Mouse (Mus musculus) stomach, embryonic 14.5 days (tissue): ENCODE measurements around the gene Lcn4. TPM values are rescaled to one million over a fixed set of nuclear protein-coding genes. Genes with fewer than 3 reads are reported as not detected.

Experiments
- ATAC-seq: fragments of 200-750 bp; cut with Nextera tagmentation; 2 replicates; pipeline ENCODE4 v1.8.0; 2017; ENCODE audit warnings: low read depth, moderate TSS enrichment; ENCODE audit not compliant: insufficient number of reproducible peaks, insufficient read depth, low FRiP score
- H3K27ac ChIP-seq: fragments of 300-500 bp; sonication (generic); 2 replicates; pipeline ENCODE4 v1.5.1; 2014; ENCODE audit warnings: mild to moderate bottlenecking, low read length, moderate library complexity, mixed read lengths
- H3K27me3 ChIP-seq: fragments of 300-500 bp; sonication (generic); 2 replicates; pipeline ENCODE4 v1.6.1; 2014; ENCODE audit warnings: low read length, control low read depth, mixed read lengths; ENCODE audit not compliant: control insufficient read depth, insufficient read depth
- H3K36me3 ChIP-seq: fragments of 300-500 bp; sonication (generic); 2 replicates; pipeline ENCODE4 v1.6.1; 2014; ENCODE audit warnings: mild to moderate bottlenecking, control low read depth, low read length, moderate library complexity, mixed read lengths; ENCODE audit not compliant: control insufficient read depth, insufficient read depth
- H3K4me1 ChIP-seq: fragments of 300-500 bp; sonication (generic); 2 replicates; pipeline ENCODE4 v1.6.1; 2014; ENCODE audit warnings: low read length, control low read depth, mixed read lengths; ENCODE audit not compliant: control insufficient read depth, insufficient read depth
- H3K4me2 ChIP-seq: fragments of 300-500 bp; sonication (generic); replicated peaks from 2 replicates; pipeline ENCODE4 v1.6.1; 2014; ENCODE audit warnings: low read depth, low read length, control low read depth
- H3K4me3 ChIP-seq: fragments of 300-500 bp; sonication (generic); 2 replicates; pipeline ENCODE4 v1.5.1; 2014; ENCODE audit warnings: low read depth, low read length, control low read depth
- H3K9ac ChIP-seq: fragments of 300-500 bp; sonication (generic); replicated peaks from 2 replicates; pipeline ENCODE4 v1.6.1; 2014; ENCODE audit warnings: low read depth, mild to moderate bottlenecking, control low read depth, low read length, moderate library complexity, mixed read lengths
- H3K9me3 ChIP-seq: fragments of 300-500 bp; sonication (generic); 2 replicates; pipeline ENCODE4 v1.6.1; 2016; ENCODE audit warnings: low read depth, low read length, control low read depth; ENCODE audit not compliant: control insufficient read depth
- WGBS: fragments of 180-500 bp; shearing (Covaris S2); extraction: QIAGEN DNeasy Blood & Tissue Kit; methylation state at CpG from one replicate; pipeline ENCODE4 v1.1.7; 2014; 5-methylcytosine and 5-hydroxymethylcytosine counted together
- polyA plus RNA-seq: library from polyadenylated mRNA; unstranded; fragments of >200 nt; fragmentation: Nextera tagmentation; extraction: Ambion mirVana; gene quantifications from 2 replicates; pipeline ENCODE4 v1.2.1, GENCODE M21; 2014

Gene Lcn4
- polyA plus RNA-seq, 1 experiment from 2014 or later = not detected

GRCm38 (mm10) chr2:26657426-26657825, 13.7 kb downstream of the Lcn4 start:
- WGBS = 85% methylated on average over 2 of the region's 2 CpGs
- Histone ChIP-seq H3K27ac (no peak overlapping the region), H3K9ac (no peak overlapping the region), H3K9me3 (no peaks in the 10 kb centered on the region), H3K27me3 (no peaks in the 10 kb centered on the region), H3K4me2 (no peak overlapping the region), H3K36me3 (no peaks in the 10 kb centered on the region), H3K4me1 (peaks cover 3% of the 10 kb centered on the region; the same call in 1 of the 2 replicates), H3K4me3 (no peak overlapping the region)
- ATAC-seq = no peak

DNA sequence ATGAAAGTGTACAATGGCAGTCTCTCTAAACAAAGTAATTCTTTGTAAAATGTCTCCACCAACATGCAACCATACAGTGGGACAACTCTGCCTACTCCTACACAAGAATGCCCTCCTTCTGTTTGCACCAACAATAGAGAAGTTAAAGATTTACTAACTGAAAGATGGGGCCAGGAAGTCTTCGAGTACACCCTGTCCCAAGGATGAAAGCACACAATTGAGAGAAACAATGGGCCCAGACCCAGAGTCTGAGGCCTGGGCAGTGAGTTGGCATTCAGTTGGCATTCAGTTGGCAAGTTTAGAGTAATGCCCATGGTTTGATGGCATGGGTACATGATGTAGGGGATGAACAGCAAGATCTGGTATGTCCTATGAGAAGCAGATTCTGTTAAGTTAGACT, 16.4 kb downstream of the Lcn4 start:
- 46% methylated on average over 1 of the region's 1 CpGs for WGBS
- no peaks in the 10 kb centered on the region for H3K4me1 ChIP-seq
- no peak overlapping the region for H3K27ac ChIP-seq
- no peaks in the 10 kb centered on the region for H3K36me3 ChIP-seq
- no peak overlapping the region for H3K4me2 ChIP-seq
- no peak overlapping the region for H3K9ac ChIP-seq
- H3K4me3 ChIP-seq = no peak overlapping the region
- no peaks in the 10 kb centered on the region for H3K9me3 ChIP-seq
- no peak for ATAC-seq
- H3K27me3 ChIP-seq = no peaks in the 10 kb centered on the region

- peak; percentile 95 for ATAC-seq
- H3K27me3 ChIP-seq = no peaks in the 10 kb centered on the region
- H3K27ac ChIP-seq = no peak overlapping the region
- H3K4me2 ChIP-seq = no peak overlapping the region
- 25% methylated on average over 3 of the region's 3 CpGs for WGBS
- no peak overlapping the region for H3K9ac ChIP-seq
- H3K4me3 ChIP-seq = no peak overlapping the region
- H3K9me3 ChIP-seq = no peaks in the 10 kb centered on the region
- H3K4me1 ChIP-seq = no peaks in the 10 kb centered on the region
- H3K36me3 ChIP-seq = no peaks in the 10 kb centered on the region
These were observed 24.3 kb downstream of the Lcn4 start for GRCm38 (mm10) chr2:26646643-26647293.

DNA sequence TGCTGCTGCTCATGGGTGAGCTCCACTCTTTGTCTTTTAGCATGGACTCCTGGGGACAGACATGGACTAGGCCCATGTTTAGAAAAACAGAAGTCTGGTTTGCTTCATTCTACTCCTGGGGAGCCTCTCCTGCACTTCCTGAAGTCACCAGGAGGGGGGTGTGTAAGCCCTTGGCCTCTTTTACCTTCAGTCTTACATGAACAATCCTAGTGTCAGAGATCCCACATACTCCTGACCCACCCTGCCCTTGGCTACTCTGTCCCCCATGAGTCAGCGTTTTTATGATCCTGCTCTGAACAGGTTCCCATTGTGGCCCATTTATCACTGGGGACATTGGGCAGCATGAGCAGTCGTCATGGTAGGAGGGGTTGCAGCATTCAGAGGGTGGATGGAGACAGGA, 27.1 kb downstream of the Lcn4 start:
- no peaks in the 10 kb centered on the region for H3K27me3 ChIP-seq
- H3K9ac ChIP-seq = no peak overlapping the region
- H3K4me2 ChIP-seq = no peak overlapping the region
- peaks cover 2% of the 10 kb centered on the region; the same call in 1 of the 2 replicates for H3K4me1 ChIP-seq
- no peaks in the 10 kb centered on the region for H3K36me3 ChIP-seq
- no peak for ATAC-seq
- no peak overlapping the region for H3K27ac ChIP-seq
- 54% methylated on average over 2 of the region's 2 CpGs for WGBS
- no peak overlapping the region for H3K4me3 ChIP-seq
- H3K9me3 ChIP-seq = no peaks in the 10 kb centered on the region

GRCm38 (mm10) chr2:26641006-26641647, 30.0 kb downstream of the Lcn4 start:
- Histone ChIP-seq H3K4me2 (no peak overlapping the region), H3K36me3 (peaks cover 22% of the 10 kb centered on the region), H3K9me3 (no peaks in the 10 kb centered on the region), H3K27me3 (no peaks in the 10 kb centered on the region), H3K4me3 (no peak overlapping the region), H3K4me1 (peaks cover 16% of the 10 kb centered on the region), H3K27ac (peak overlapping the region; percentile 80; the same call in 1 of the 2 replicates), H3K9ac (no peak overlapping the region)
- no peak for ATAC-seq
- WGBS = 70% methylated on average over 7 of the region's 7 CpGs

DNA sequence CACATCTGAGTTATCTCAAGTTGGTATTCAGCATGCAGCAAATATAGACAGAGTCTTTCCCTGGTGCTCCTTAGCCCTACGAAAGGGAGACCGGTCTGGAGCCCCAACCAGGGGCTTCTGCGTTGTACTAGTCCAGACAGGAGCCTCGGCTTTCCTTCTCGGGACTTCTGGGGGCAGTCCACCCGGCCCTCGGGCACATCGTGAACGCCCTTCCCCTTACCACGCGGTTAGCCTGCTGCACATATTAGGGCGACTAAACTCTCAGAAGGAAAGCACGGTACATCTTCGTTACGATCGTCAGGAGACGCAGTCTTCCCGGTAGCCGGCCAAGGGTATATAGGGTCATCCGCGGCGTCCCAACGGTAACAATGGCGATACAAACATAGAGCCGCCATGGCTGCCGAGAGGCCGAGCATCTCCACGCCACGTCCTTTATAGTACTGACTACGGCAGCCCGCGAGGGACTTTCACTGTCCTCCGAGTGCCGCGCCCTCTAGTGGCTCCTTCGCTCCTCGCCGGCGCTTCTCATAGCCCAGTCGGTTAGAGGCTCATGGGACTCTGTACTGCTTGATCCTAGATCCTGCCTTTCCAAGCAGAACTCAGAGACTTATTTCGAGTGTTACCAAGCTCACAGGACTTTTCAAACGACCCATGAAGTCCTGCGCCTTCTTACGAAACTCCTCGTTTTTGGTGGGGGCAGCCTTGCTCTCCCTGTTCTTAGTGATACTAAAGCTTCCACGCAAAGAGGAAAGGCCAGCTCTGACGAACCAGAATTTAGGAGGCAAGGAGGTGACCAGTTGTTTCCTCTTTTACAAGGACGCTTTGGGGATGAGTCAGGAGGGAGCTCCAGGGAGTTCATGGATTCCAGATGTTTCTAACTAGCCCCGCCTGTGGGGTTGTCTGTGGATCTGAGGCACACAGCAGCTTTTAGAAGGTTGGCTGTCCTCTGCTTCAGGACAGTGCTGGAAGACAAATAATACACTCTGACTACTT, 30.9 kb downstream of the Lcn4 start:
- H3K27me3 ChIP-seq = no peaks in the 10 kb centered on the region
- H3K4me2 ChIP-seq = peak overlapping the region; percentile 72
- ATAC-seq = peak; percentile 86
- peaks cover 16% of the 10 kb centered on the region for H3K4me1 ChIP-seq
- H3K9ac ChIP-seq = peak overlapping the region; percentile 95
- H3K4me3 ChIP-seq = peak overlapping the region; percentile 88
- H3K27ac ChIP-seq = peak overlapping the region; percentile 80
- no peaks in the 10 kb centered on the region for H3K9me3 ChIP-seq
- WGBS = 4% methylated on average over 49 of the region's 49 CpGs
- peaks cover 30% of the 10 kb centered on the region for H3K36me3 ChIP-seq

GRCm38 (mm10) chr2:26639083-26639482, 32.0 kb downstream of the Lcn4 start:
- Histone ChIP-seq H3K4me1 (peaks cover 16% of the 10 kb centered on the region), H3K4me2 (peak overlapping the region; percentile 72), H3K36me3 (peaks cover 34% of the 10 kb centered on the region), H3K27me3 (no peaks in the 10 kb centered on the region), H3K9me3 (no peaks in the 10 kb centered on the region), H3K9ac (peak overlapping the region; percentile 95), H3K4me3 (peak overlapping the region; percentile 88), H3K27ac (no peak overlapping the region)
- WGBS = 4% methylated on average over 8 of the region's 8 CpGs
- peak; percentile 39; the same call in 1 of the 2 replicates for ATAC-seq

GRCm38 (mm10) chr2:26638572-26638971, 32.5 kb downstream of the Lcn4 start:
- Histone ChIP-seq H3K9me3 (no peaks in the 10 kb centered on the region), H3K27ac (no peak overlapping the region), H3K9ac (peak overlapping the region; percentile 95), H3K4me3 (peak overlapping the region; percentile 88), H3K27me3 (no peaks in the 10 kb centered on the region), H3K4me2 (peak overlapping the region; percentile 72), H3K4me1 (peaks cover 16% of the 10 kb centered on the region), H3K36me3 (peaks cover 34% of the 10 kb centered on the region)
- no peak for ATAC-seq
- 66% methylated on average over 5 of the region's 5 CpGs for WGBS
